Mouse (Mus musculus): ENCODE data around the gene Myh3.

GRCm38 (mm10) chr11:67078000-67078399 is at the start of gene Myh3:
- no peak for TF ChIP-seq POLR2A (IDR thresholded peaks at IDR 0.05; ENCODE audit: insufficient read depth, low read length)
- no peak for TF ChIP-seq EP300 (IDR thresholded peaks at IDR 0.05; ENCODE audit: insufficient read depth, low read depth, low read length)
- no peak for TF ChIP-seq CTCF (IDR thresholded peaks at IDR 0.05; ENCODE audit: low read depth, low read length)
